Mouse (Mus musculus): ENCODE measurements around the gene Cdk5rap2.

DNA sequence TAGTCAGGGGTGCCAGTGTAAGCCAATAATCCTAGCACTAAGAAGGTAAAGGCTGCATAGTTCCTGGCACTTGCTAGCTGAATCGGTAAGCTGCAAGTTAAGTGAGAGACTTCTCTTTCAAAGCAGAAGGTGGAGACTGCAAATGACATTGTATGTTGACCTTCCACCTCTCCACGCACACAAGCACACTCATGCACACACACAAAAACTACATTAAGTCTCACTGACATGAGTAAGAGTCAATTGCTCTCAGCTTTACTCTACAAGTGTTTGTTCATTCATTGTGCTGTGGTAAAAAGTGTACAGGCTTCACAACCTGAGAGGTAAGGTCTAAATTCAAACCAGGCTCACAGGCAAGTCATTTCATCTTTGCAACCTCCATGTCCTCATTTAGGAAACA lies 15.5 kb downstream of the Cdk5rap2 start:
- TF ChIP-seq POLR2A (IDR thresholded peaks at IDR 0.05; ENCODE audit: low read depth, low read length), result no peak
- TF ChIP-seq CTCF (IDR thresholded peaks at IDR 0.05; ENCODE audit: extremely low read depth, insufficient read depth, insufficient read length, insufficient replicate concordance), result no peak
